Mouse (Mus musculus) retina, adult 2 months (tissue): ENCODE measurements around the gene Thbs2.

Experiments
- DNase-seq: peaks from one replicate; pipeline ENCODE4 v3.0.0-alpha.2; 2012; ENCODE audit warnings: low read depth, low spot score

The Thbs2 gene

DNA sequence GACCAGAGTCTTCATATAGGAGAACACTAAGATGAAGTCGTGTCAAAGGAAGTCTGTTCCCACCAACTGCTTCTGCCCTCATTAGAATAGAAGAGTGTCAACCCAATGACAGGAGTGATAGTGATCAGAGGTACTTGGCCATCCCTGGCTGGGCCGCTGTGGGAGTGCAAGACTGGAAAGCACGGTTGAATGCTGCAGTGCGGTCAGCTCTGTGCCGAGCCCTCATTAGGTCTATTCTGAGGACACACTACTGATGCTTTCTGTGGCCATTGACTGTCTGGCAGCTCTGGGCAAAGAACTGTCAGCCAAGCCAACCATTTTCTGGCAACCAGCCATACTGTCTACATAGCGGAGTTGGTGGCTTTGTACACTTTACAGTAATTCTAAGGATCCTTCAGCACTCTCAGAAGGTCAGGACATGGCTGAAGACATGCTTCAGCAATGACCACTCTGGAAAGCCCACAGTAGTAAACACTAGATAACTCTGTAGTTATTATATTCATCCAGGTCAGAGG, 2.3 kb upstream of the Thbs2 start:
- no peak for DNase-seq

DNA sequence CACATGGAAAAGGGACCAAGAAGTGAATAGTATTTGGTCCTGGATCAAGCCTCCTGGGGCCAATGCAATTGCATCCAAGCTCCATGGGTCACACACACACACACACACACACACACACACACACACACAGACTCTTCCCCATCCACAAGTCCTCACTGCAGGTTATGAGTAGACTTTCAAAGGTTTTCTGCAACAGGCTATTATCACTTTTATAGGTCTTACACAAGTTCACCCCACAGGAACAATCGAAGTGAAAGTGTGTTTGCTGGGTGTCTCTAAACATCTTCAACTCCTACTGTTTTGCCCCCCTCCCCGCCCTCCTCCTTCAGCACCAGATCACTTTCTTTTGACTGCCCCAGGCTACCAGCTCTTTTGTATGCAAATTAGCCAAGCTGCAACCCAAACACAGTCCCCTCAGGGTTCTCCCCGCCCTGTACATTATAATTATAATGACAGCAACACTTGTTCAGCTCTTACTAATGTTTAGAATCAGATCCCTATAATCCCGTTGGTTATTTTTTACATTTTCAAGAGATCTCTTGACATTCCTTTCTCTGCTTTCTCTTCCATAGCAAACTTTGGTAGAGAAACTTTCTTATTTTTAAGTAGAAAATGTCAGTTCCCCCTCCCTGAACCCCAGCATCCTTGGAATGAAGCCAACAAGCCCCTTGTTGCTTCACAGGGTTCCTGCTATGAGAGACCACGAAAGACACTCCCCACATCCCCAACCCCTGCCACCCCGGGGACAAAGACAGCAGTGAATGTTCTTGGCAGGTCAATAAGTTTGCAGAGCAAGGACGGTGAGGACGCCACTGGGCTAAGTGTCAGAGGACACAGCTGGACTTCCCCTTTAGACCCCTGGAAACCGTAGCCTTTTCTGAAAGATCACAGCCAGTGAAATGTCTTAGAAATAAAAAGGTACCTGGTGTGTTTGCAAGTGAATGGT, 714 bp downstream of the Thbs2 start:
- DNase-seq: no peak

GRCm38 (mm10) chr17:14691901-14692300, 2.1 kb downstream of the Thbs2 start:
- no peak for DNase-seq

DNA sequence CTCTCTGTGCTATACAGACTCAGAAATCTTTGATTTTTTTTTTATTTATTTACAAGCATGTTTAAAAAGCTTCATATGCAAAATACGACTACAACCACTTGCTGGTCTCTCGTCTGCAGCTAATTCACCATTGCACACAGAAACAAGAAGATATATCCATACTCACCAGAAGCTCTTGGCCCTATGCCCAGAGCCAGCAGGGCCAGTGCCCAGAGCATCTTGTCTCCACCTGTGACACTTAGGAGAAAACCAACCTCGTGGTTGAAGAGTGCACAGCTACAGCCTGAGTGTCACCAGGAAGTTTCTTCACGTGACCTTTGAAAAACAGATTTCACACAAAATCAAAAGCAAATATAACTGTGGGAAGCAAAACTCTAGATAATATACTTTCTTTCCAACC, 2.8 kb downstream of the Thbs2 start:
- DNase-seq: no peak

GRCm38 (mm10) chr17:14682836-14683235, 11.2 kb downstream of the Thbs2 start:
- DNase-seq: no peak

- DNase-seq: no peak
Measured at GRCm38 (mm10) chr17:14681047-14681446, 13.0 kb downstream of the Thbs2 start.

DNA sequence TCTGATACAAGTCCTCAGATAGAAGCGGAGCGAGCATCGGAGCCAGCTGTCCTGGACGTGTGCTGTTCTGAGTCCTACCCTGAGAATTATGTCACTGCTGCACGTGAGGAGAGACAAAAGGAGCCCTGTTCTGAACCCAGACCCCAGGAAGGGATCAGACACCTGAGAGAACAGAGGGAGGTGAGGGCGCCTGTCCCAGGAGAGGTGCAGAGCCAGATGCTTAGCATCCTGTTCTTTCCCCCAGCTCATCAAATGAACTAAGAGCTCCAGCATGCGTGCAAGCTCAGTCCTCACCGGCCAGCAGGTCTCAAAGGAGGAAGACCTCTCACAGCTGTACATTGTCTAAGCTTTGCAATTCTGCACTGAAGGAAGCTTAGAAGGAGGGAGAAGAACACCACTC, 16.8 kb downstream of the Thbs2 start:
- no peak for DNase-seq

- DNase-seq: no peak
Measured at GRCm38 (mm10) chr17:14675517-14675916, 18.5 kb downstream of the Thbs2 start.

DNA sequence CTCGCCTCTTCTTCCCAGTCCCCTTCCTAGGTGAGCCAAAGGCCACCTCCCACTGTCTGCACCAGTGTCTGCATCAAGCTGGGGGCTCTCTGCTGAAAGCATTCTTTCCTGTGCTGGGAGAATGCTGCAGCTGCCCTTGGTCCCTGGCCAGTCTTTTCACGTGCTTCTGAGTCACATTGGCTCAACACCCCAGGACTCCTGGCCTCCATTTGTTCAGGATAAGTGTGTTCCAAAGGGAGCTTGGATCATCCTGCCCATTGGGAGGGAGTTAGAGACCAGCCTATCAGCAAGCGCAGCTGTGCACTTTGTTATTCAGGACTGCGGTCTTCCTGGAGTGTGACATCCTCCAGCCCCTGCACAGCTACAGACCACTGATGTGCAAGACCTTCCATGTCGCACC, 21.6 kb downstream of the Thbs2 start:
- no peak for DNase-seq

- DNase-seq: no peak
Measured at GRCm38 (mm10) chr17:14667225-14667624, 26.8 kb downstream of the Thbs2 start.

DNA sequence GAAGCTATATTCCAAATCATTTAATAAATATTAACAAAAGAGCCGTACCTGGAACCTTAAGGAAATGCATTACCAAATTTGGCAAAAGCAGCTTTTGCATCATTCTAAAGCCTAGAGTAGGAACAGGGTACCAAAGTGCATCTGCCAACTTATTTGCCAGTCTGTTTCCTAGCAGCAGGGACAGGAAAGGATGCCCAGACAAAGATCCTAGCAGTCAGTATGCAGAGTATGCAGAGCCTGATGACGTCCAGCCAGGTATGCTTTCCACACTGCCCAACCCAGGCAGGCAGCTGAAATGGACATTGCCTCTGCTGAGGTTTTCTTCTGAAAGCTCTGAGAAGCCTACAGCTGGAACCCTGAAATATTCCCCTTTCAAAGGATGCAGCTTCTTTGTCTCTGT, 27.6 kb downstream of the Thbs2 start:
- no peak for DNase-seq

- no peak for DNase-seq
Measured at GRCm38 (mm10) chr17:14663366-14663765, 30.7 kb downstream of the Thbs2 start.

DNA sequence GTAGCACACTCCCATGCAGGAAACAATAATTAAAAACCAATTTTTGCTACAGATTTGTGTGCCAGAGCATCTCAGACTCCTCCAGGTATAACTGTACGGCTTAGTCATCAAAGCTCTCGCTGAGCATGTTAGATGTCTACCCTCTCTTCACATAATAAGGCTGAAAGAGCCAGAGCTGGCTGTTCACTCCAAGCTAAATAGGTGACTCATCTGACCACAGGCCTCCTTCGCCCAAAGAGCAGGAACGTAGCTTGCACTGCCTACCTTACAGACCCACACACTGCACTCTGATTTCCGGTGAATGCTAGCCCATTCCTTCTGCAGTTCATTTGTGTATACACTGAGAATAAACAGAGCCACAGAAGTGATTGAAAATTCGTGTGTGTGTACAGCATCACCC, 31.6 kb downstream of the Thbs2 start:
- DNase-seq: no peak

- DNase-seq: no peak
Measured at GRCm38 (mm10) chr17:14659746-14660145, 34.3 kb downstream of the Thbs2 start.

GRCm38 (mm10) chr17:14658123-14658522, 35.9 kb downstream of the Thbs2 start:
- no peak for DNase-seq

- no peak for DNase-seq
Measured at GRCm38 (mm10) chr17:14657123-14657522, 36.9 kb downstream of the Thbs2 start.

- no peak for DNase-seq
Measured at GRCm38 (mm10) chr17:14654981-14655380, 39.1 kb downstream of the Thbs2 start.

DNA sequence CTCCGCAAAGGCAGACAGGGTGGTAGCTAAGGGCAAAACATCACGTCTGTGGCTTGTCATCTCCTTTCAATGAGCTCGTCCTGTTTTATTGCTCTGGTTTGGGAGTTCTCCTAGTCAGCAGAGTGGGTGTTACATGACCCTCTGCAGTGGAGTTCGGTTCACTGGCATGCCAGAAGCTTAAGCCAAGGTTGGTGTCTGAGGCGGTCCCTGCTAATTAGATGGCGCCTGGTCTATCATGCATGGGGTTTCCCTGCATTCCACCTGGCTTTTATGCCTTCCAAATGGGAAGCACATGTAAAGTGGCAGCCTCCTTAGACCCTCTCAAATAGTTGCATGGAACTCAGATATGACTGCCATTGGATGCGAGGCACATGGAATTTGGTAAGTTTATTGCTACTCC, 42.0 kb downstream of the Thbs2 start:
- no peak for DNase-seq

- no peak for DNase-seq
Measured at GRCm38 (mm10) chr17:14647996-14648640, 45.9 kb downstream of the Thbs2 start.

GRCm38 (mm10) chr17:14643996-14644395, 50.0 kb downstream of the Thbs2 start:
- no peak for DNase-seq

DNA sequence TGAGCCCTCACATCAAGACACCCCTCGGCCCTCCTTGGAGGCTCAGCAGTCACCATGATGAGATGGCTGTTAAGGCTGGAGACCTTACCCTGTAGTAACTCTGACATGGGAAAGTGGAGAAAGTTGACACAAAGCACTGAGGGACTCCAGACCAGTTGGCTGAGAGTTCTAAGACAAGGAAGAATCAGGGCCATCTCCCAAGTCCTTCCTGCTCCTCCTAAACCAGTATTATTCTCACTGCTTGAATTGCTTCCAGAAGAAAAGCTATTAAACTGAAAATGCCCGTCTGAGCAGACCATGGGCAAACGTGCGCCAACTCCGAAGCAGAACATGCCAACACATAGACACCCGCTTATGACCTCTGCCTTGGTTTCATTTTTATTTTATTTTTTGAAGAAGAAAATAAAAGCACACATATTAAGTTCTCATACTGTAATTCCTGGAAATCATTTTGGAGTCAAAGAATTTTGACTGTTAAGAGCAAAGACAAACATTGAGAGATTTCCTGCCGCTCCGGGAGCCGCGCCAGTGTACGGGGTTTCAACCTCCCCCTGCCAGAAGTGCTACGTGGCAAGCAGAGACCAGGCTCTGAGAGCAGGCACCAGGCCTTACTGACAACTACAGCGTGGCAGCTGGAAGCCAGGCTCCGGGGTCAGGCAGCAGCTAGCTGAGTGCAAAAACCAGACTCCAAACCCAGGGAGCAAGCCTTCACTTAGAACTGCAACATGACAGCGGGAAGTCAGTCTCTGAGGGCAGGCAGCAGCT, 53.5 kb downstream of the Thbs2 start:
- DNase-seq: no peak
